Mouse (Mus musculus): ENCODE data around the gene Tfb2m.

Tfb2m gene

DNA sequence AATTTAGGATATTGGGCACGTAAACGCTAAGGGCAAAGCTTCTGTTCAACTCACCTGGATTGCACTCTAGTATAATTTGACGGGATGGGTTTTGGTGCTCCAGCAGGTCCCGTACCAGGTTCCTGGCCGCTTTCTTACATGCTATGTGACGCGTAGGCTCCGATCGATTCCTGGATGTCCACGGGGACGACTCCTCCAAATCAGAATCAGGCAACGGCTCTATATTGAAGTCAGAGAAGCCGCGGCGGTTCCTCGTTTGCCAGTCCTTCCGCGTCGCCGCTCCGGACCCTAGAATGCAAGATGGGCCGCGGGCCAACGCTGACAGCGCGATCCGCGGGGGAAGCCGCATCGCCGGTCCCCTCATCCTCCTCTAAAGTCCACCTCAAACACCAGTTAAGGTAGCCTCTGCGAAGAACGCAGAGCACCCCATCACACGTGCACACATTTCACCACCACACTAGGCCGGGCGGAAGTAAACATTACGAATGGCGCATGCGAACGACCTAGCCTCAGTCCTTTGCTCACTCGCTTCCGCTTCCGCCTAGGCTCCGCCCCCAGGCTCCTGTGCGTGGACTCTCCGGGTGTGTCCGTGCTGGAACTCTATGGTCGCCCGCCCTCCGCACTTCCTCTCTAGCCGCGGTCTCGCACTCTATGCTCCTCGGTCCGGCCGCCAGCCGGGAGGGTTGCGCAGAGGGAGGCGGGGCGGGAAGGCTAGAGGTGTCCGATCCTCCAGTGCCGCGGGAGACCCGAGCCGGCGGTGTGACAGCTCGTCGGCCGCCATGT is at the start of gene Tfb2m, which contains the start of gene Cnst:
TSS of gene Tfb2m (minus strand) at position 500 of the 783 bp plus-strand sequence.
TSS of gene Cnst (plus strand) at position 603 of the 783 bp plus-strand sequence.
- peak; percentile 99 for DNase-seq (ENCODE audit: low read depth, low spot score)

DNA sequence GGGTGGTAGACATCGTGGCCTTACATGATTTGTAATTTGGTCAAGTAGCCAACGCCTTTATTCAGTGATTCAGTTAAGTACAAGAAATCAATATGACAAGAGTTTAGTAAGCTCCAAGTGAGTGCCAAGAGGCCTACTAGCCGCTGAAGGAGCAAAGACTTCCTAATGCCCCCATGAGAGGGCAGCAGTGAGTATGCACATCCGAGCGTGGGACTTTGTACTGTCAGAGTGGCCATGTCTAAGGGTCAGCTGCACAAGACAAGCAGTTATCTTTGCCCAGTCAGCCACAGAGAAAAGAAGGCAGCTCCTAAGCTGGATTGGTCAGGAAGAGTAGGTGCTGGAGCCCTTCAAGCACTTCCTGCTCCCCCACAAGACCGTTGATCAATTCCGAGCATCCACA is 46.9 kb upstream of the Tfb2m start:
- peak; percentile 34 for DNase-seq (ENCODE audit: low read depth, low spot score)

DNA sequence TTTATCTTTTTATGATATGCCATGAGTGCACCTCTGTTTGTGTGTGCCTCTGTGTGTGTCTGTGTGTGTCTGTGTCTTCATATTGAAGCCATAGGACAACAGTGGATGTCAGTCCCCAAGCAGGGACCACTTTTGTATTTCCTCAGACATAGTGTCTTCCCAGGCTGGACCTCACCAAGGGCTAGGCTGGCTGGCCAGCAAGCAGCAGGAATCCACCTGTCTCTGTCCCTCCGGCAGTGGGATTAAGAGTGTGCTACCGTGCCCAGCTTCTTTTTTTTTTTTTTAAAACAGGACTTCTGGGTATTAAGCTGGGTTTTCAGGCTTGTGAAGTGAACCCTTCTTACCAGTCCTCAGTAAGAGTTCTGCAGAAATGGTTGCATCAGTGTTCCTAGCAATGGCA is 46.1 kb upstream of the Tfb2m start:
- DNase-seq (ENCODE audit: low read depth, low spot score): no peak

DNA sequence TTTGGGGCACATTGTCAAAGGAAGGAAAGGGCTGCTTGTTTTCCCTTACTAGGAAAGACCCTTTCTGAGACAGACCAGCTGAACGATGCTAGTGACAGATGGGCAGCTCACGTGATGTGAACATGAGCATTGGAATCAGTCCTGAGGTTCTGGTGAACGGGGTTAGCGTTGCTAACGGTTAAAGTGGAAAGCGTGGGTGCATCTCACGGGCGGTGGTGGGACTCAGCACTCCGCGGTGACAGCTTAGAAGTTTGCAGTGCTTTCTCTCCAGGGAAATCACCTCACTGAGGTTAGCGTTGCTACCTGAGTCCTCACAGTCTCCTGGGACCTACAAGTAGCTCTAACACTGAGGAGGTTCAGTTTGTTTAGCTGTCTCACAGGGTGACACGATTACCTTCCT is 45.6 kb upstream of the Tfb2m start:
- DNase-seq (ENCODE audit: low read depth, low spot score): peak; percentile 73

DNA sequence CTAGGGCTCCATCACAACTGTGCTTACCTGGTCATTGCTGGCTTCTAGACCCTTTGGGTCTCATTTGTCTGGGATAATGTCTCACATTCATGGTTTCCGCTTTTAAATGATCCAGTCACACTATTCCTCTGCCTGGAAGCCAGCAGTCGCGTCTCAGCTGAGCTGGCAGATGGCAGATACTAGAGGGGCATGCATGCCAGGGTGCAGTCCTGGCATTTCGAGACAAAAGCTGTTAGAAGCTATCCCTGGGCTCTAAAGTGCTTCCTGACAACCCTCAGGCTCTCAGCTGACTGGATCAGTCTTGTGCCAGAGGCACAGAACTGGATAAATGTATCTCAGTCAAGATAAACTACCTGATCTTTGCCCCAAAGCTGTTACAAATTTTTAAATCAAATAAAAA is 42.2 kb upstream of the Tfb2m start:
- no peak for DNase-seq (ENCODE audit: low read depth, low spot score)

DNA sequence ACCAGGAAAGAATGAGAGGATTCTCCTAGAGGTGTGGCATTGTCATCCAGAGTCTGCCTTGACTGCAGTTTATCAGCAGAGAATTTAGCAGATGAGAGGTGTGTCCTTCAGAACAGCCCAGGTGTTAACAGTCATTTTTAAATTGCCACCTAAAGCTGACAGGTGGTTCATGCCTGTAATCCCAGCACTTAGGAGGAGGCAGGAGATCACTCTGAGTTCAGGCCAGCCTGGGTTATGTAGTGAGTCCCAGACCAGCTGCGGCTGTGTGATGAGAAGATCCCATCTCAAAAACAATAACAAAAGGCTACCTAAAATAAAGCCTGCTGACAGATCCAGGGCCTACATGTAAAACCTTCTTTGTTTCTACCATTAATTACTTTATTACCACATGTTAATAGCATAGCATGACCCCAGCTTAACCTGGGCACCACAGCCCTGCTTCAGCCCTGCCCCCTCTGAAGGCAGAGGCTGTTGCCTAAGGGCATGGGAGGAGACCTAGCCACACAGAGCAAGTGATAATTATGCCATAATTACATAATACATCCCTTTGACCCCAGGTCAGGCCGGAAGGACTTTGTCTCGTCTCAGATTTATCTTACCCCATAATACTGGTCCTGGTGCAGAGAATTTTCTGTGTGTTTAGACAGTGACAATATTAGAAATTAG is 40.5 kb upstream of the Tfb2m start:
- peak; percentile 68 for DNase-seq (ENCODE audit: low read depth, low spot score)

DNA sequence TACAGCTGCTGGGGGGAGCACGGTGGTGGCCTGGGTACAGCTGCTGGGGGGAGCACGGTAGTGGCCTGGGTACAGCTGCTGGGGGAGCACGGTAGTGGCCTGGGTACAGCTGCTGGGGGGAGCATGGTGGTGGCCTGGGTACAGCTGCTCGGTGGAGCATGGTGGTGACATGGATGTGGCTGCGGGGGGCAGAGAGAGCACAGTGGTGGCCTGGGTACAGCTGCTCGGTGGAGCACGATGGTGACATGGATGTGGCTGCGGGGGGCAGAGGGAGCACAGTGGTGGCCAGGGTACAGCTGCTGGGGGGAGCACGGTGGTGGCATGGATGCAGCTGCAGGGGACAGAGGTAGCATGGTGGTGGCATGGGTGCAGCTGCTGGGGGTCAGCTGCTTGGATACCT is 39.6 kb upstream of the Tfb2m start:
- peak; percentile 90 for DNase-seq (ENCODE audit: low read depth, low spot score)

DNA sequence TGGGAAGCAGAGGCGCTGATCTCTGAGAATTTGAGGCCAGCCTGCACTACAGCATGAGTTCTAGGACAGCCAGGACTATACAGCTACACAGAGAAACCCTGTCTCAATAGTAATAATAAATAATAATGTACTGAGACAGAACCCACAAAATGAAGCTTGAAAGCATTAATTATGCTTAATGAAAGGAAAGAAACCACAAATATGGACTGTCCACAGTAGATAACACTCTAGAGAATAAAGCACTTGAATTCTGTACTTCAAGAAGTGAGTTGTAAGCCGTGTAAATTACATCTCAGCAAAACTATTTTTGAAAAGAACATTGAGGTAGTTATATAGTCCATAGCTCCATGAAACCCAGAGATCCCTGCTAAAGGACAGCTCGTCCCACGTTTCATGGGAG is 38.2 kb upstream of the Tfb2m start:
- DNase-seq (ENCODE audit: low read depth, low spot score): no peak

DNA sequence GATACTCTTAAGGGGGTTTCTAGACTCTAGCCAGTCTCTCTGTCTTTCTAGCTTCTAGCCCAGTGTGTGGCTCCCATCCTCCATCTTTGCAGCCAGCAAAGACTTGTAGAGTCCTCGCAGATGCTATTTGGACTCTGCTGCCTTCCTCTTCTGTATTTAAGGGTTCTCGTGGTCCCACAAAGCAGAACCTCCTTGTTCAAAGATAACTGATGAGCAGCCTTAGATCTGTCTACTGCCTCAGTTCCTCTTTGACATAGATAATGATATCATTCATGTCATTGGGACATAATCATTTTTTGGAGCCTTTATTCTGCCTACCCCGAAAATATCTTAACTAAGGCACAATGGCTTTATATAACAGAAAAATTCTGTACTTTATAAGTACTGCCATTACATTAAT is 37.0 kb upstream of the Tfb2m start:
- peak; percentile 58 for DNase-seq (ENCODE audit: low read depth, low spot score)

DNA sequence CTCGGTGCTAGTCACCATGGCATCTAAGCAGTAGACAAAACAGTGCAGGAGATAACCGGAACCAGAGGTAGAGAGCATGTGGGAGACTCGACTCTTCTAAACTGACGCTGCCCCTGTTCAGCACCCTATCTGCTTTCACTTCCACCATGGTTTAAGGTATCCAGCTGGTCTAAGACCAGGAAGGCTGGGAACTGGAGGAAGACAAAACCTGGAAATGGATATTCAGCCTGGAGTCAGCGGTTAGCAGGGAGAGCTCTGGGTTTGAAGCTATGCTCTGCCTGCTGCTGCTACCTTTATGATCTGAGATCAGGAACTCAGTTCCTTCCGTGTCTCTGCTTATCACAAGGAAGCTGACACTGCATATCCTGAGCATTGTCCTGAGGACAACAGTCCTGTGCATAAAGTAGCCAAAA is 36.0 kb upstream of the Tfb2m start:
- peak; percentile 77 for DNase-seq (ENCODE audit: low read depth, low spot score)

DNA sequence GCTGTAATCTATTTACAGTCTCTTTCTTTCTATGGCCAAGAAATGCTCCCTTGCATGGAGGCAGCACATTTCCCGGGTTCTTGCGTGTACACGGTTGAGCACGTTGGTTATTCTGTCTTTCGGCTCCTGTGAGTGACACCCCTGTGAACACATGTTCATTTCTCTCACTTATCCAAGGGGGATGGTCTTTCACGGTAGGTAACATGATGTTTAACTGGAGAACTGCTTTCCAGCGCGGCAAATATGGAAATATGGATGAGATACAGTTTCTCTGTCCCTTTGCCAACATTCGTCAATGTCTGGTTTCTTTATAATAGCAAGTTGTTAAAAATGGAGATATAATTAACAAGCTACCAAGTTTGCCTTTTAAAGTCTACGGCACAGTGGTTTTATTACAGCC is 35.4 kb upstream of the Tfb2m start:
- DNase-seq (ENCODE audit: low read depth, low spot score): peak; percentile 35

DNA sequence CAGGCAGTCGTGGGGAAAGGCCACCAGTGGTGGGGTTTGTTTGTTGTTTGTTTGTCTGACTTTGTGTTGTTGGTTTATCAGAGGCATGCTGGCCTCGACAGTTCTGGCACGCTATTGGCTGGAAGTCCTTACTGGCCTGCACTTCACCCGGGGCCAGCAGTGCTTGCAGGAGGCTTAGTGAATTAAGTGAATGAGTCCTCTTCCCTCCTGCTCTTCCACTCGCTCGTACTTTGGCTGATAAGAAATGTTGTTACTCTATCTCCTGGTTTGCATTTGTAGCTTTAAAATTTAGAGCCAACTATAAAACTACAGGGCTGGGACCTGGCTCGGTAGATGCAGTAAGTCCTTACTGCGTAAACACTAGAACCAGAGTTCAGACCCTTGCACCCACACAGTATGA is 34.1 kb upstream of the Tfb2m start:
- DNase-seq (ENCODE audit: low read depth, low spot score): peak; percentile 68

DNA sequence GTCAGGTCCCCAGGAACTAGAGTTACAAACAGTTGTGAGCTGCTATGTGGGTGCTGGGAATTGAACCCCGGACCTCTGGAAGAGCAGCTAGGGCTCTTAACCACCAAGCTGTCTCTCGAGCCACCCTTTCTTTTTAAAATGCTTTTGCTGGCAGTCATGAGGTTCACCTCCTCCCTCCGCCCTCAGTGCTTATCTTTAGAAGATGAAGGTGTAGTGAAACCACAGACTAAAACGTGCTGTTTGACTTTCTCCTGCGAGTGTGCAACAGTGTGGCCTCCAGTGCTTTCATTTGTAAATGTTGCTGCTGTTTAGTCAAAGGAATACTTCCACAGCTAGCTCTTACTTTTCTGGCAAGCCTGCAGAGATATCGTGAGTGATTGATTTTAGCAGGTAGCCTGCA is 32.6 kb upstream of the Tfb2m start:
- peak; percentile 71 for DNase-seq (ENCODE audit: low read depth, low spot score)

DNA sequence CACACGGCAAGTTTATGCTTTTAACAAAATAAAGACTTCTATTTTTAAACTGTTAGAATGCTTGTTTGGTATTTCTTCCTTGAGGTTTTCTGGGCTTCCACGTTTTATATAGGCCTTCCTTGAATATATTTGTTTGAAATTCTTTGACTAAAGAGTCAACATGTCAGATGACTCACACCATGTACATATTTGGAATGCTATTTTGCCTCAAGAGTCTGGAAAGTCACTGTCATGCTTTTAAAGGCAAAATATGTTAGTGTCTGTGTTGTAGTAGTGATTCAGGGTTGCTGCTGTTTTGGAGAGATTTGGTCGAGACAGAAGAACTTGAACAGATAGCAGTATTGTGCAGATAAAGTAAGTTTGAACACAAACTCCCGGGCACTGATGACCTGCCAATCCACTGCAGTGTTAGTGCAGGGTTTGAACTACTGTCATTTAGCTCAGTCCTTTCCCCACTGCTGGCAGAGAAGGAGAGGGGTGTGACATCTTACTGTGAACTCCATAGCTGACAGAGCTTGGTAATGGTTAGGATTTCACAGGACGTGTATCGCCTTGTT is 27.7 kb upstream of the Tfb2m start:
- no peak for DNase-seq (ENCODE audit: low read depth, low spot score)

DNA sequence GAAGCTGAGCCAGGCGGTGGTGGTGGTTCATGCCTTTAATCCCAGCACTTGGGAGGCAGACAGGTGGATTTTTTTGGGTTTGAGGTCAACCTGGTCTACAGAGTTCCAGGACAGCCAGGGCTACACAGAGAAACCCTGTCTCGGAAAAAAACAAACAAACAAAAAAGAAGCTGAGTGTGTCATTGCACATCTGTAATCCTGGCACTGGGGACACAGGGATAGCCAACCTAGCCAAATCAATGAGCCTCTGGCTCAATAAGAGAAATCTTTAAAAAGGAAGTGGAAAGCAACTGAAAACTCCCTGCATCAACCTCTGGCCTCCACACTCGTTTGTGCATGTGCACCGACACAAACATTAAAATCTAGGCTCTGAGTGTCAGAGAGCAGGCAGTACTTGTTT is 25.6 kb upstream of the Tfb2m start:
- DNase-seq (ENCODE audit: low read depth, low spot score): no peak

DNA sequence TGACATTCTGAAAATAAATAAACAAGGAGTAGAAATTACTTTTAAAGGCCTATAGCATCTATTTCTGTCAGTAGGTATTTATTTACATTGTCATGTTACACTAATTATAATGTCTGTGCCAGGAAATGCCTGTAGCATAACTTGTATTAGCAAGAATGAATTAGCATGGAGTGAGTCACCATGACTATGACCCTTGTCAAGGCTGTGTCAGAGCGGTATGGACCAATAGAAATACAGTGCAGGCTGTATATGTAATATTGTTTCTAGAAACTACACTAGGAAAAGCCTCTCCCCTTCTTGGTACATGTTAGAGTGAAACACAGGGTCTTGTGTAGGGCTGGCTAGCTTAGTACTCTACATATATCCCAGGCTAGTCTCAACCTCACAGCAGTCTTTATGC is 24.4 kb upstream of the Tfb2m start:
- no peak for DNase-seq (ENCODE audit: low read depth, low spot score)

DNA sequence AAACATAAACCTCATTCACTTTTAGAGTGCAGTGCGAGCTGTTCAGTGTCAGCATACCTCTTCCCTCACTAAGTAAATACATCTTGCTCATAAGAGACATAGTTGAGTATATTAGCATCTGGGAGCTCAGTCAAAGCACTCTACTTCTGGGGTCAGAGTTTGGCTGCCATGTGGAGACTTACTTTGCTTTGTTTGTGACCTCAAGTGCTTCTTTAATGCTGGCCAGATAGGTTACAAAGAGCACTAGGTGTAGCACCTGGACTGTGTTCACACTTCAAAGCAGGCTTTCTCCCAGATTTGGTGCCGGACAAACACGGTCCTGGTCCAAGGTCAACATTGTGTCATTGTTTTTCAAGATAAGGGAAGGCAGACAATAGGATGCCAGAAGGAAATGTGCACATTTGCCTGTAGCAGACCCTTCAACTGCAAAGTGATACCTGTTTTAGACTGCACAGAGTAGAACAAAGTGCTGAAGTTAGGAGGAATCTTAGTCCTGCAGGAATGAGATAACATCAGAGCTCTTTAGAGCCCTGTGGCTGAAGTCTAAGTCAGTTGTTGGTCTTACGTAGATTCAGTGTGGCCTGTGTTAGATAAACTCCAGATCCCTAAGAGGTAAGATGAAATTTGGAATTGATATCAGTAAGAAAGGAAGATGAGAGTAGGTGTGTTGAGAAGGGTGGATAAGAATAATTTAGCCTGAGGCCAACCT is 22.8 kb upstream of the Tfb2m start:
- no peak for DNase-seq (ENCODE audit: low read depth, low spot score)

DNA sequence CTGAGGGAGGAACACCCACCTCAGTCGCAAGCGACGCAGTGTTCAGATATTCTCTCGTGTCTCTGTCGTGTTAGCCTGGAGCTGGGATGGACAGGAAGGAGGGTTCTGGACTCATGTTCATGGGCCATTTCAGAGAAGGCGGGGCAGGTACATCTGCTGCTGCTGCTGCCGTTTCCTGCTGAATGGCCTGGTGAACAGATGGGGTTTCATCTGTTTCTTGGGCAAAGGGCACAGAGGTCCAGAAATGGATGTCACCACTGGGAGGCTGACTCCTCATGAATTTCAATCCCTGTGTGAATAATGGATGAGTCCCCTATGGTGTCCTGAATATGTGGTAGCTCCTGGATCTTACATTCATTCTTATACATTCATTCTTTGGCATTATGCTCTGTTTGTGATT is 21.5 kb upstream of the Tfb2m start:
- peak; percentile 49 for DNase-seq (ENCODE audit: low read depth, low spot score)

DNA sequence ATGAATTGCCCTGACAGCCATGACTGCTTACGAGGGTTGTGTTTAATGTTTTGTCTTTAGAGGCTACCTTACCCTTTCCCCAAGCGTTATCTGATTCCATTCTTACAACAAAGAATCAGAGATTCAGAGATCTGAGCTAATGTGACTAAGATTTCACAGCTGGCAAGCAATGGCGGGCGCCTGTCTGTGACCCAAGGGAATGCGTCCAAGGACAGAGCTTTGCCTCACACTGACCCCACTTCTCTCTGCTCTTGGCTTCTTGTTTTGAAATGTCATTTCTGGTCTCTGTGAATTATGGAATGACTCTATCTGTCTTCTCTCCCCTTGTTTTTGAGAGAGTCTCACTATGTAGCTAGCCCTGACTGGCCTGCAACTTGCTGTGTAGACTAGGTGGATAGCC is 17.9 kb upstream of the Tfb2m start:
- no peak for DNase-seq (ENCODE audit: low read depth, low spot score)

DNA sequence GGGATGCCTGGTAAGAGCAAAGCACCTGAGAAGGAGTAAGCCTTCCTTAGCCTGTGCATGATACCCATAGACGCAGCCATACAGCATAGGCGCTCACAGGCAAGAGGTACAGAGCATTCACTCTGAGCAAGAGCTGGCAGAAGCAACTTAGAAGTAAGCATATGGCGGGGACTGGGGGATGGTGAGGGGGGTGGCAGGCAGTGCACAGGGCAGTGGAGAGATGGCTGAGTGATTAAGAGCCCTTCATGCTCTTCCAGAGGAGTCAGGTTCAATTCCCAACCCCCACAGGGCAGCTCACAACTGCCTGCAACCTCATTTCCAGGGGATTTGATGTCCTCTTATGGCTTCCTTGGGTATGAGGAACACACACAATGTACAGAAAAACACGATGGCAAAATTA is 17.1 kb upstream of the Tfb2m start:
- no peak for DNase-seq (ENCODE audit: low read depth, low spot score)

DNA sequence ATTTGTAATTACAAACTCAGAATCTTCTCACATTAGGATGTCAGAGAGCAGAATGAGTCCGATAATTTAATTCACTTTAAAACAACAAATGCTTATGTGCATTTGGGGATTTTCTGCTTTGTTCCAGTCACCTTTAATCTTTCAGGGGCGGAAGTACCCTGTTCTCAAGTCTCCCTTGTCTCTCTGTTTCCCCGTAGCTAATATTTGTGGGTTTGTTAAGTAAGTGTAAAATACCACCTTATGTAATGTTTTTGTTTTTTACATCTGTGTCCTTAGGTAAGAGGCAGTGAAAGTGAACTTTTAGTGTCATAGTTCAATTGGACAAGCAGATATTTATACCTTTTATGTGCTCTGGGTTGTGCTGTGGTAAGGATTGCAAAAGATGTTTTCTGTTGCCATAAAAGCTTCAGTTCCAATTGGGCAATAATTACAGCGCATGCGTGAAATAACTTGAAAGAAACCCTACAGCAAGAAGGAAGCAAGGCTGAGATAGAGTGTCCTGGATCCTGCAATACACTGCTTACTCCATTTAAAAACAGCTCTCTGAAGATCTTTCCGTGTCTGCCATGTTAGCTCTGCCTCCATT is 14.9 kb upstream of the Tfb2m start:
- DNase-seq (ENCODE audit: low read depth, low spot score): no peak
